Mouse (Mus musculus): Measurements from ENCODE around the gene Lamtor2. TPM values are rescaled to one million over a fixed set of nuclear protein-coding genes. Genes with fewer than 3 reads are reported as not detected.

The Lamtor2 gene
- polyA plus RNA-seq, 1 experiment: 152 TPM

DNA sequence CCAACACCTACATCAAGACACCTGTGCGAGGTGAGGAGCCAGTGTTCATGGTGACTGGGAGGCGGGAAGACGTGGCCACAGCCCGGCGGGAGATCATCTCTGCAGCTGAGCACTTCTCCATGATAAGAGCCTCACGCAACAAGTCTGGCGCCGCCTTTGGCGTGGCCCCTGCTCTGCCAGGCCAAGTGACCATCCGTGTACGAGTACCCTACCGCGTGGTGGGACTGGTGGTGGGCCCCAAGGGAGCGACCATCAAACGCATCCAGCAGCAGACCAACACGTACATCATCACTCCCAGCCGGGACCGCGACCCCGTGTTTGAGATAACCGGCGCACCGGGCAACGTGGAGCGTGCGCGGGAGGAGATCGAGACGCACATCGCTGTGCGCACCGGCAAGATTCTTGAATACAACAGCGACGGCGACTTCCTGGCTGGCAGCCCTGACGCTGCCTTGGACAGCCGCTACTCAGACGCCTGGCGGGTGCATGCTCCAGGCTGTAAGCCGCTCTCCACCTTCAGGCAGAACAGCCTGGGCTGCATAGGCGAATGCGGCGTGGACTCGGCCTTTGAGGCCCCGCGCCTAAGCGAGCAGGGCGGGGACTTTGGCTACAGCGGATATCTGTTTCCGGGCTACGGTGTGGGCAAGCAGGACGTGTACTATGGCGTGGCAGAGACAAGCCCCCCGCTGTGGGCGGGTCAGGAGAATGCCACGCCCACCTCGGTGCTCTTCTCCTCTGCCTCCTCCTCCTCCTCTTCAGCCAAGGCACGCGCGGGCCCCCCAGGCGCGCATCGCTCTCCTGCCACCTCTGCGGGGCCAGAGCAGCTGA lies 16.6 kb downstream of the Lamtor2 start:
- Histone ChIP-seq H3K9me3 (no peaks in the 10 kb centered on the region), H3K36me3 (replicated peaks; ENCODE audit: low read length) (no peaks in the 10 kb centered on the region), H3K4me3 (replicated peaks) (peak overlapping the region; percentile 90), H3K4me1 (peaks cover 74% of the 10 kb centered on the region), H3K27me3 (replicated peaks) (peaks cover 28% of the 10 kb centered on the region)
- TF ChIP-seq GATA1 (IDR thresholded peaks at IDR 0.05; ENCODE audit: borderline replicate concordance, low read length) (no peak), FLI1 (IDR thresholded peaks at IDR 0.05; ENCODE audit: low read length) (no peak)

DNA sequence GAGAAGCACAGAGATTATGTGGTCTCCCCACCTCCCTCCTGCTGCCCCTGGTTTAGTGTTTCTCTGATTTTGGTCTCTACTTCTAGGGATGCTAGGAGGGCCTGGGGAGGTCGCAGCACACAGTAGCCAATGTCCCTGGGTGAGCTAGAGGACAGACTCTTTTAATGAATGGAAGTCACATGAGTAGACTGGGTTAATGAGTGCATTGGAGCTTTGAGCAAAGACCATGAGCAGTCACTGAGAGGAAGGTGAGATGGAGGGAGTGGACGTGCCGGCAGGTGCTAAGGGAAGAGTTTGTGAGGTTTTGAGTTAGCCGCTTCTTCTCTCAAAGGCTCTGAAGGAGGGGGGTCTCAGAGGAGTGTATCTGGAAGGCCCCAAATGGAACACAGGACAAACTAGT lies 17.3 kb downstream of the Lamtor2 start:
- peaks cover 28% of the 10 kb centered on the region for H3K27me3 ChIP-seq (replicated peaks)
- no peak for TF ChIP-seq GATA1 (IDR thresholded peaks at IDR 0.05; ENCODE audit: borderline replicate concordance, low read length)
- no peak for TF ChIP-seq FLI1 (IDR thresholded peaks at IDR 0.05; ENCODE audit: low read length)
- no peaks in the 10 kb centered on the region for H3K36me3 ChIP-seq (replicated peaks; ENCODE audit: low read length)
- H3K4me3 ChIP-seq (replicated peaks): no peak overlapping the region
- H3K4me1 ChIP-seq: peaks cover 77% of the 10 kb centered on the region
- H3K9me3 ChIP-seq: no peaks in the 10 kb centered on the region

DNA sequence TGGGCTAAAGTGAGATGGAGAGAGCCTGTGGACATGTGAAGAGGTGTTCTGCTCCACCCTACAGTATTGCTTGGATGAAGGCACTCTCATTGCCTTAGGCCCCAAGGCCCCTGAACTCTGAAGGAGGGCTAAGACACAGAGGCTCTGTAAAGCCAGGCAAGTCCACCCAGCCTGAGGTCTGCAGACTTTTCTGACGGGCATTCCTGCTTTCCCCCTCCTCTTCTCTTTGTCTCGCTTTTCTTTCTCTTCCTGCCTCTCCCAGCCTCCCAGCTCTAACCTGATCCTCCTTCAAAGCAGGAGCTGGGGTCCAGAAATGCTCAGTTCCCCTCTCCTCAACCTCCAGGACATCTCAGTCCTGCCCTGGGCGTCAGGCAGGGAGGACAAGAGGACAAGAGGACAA lies 17.9 kb downstream of the Lamtor2 start:
- H3K9me3 ChIP-seq: no peaks in the 10 kb centered on the region
- no peak overlapping the region for H3K4me3 ChIP-seq (replicated peaks)
- H3K36me3 ChIP-seq (replicated peaks; ENCODE audit: low read length): no peaks in the 10 kb centered on the region
- H3K27me3 ChIP-seq (replicated peaks): peaks cover 31% of the 10 kb centered on the region
- no peak for TF ChIP-seq GATA1 (IDR thresholded peaks at IDR 0.05; ENCODE audit: borderline replicate concordance, low read length)
- no peak for TF ChIP-seq FLI1 (IDR thresholded peaks at IDR 0.05; ENCODE audit: low read length)
- H3K4me1 ChIP-seq: peaks cover 77% of the 10 kb centered on the region

DNA sequence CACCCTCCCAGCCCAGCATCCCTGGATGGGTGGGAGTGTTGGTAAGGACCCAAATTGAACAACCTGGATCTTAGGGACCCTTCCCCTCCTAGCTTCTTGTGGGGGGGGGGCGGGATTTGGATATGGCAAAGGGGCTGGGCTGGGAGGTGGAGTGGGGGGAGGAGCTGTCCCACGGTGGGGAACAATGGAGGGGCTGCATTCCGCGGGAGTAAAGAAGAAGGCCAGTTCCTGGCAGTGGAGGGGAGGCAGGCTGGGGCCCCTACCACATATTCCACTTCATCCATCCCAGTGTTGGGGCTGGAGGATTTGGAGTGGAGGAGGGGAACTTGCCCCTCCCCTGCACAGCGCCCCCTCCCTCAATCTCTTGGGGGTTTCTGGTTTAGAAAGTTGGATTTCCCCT lies 19.2 kb downstream of the Lamtor2 start:
- Histone ChIP-seq H3K4me1 (peaks cover 81% of the 10 kb centered on the region), H3K4me3 (replicated peaks) (no peak overlapping the region)
- TF ChIP-seq GATA1 (IDR thresholded peaks at IDR 0.05; ENCODE audit: borderline replicate concordance, low read length) (no peak), FLI1 (IDR thresholded peaks at IDR 0.05; ENCODE audit: low read length) (no peak)

DNA sequence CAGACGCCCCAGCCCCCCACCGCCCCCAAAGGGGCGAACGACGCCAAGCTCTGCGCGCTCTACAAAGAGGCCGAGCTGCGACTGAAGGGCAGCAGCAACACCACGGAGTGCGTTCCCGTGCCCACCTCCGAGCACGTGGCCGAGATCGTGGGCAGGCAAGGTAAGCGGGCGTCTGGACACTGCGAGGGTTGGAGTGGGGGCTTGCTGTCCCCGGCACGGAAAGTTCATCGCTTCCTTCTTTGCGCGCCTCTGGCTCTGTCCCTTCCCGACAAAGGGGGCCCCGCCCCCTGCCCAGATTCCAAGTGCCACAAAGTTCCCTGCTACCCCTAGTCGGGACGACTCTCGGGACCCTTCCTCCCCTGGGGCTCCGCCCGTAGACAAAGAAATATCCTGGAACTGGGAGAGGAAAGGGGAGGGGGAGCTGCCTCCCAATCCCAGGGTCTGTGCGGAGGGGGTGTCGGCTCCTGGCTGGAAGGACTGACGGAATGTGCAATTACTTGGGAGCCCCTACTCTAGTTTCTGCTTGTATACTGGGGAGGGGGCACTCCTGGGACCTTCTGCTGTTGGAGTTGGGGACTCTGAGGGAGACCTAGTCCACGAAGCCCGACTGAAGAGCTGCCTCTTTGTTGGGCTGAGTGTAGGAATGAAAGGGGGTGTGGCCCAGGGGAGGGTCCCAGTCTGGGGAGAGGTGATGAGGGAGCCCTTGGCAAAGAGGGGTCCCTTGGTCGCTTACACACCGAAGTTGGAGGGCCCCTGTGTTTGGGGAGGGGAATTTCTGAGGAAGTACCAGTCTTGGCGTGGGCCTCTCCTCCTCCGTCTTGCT lies 20.0 kb downstream of the Lamtor2 start:
- Histone ChIP-seq H3K4me1 (peaks cover 76% of the 10 kb centered on the region), H3K27me3 (replicated peaks) (peaks cover 42% of the 10 kb centered on the region), H3K4me3 (replicated peaks) (peak overlapping the region; percentile 94), H3K9me3 (no peaks in the 10 kb centered on the region), H3K36me3 (replicated peaks; ENCODE audit: low read length) (peaks cover 7% of the 10 kb centered on the region)
- no peak for TF ChIP-seq FLI1 (IDR thresholded peaks at IDR 0.05; ENCODE audit: low read length)
- TF ChIP-seq GATA1 (IDR thresholded peaks at IDR 0.05; ENCODE audit: borderline replicate concordance, low read length): no peak

More for the DNA sequence above, 19.2 kb downstream of the Lamtor2 start:
- Histone ChIP-seq H3K36me3 (replicated peaks; ENCODE audit: low read length) (peaks cover 4% of the 10 kb centered on the region), H3K27me3 (replicated peaks) (peaks cover 39% of the 10 kb centered on the region), H3K9me3 (no peaks in the 10 kb centered on the region)

DNA sequence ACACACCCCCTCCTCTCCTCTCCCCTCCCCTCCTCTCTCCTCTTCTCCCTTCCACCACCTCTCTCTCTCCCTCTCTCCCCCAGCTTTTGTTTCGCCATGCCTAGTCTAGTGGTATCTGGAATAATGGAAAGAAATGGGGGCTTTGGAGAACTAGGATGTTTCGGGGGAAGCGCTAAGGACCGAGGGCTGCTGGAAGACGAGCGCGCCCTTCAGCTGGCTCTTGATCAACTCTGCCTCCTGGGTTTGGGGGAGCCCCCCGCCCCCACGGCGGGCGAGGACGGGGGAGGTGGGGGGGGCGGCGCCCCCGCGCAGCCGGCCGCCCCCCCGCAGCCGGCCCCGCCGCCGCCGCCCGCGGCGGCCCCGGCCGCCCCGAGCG lies 20.6 kb downstream of the Lamtor2 start, which contains the start of gene Mex3a:
TSS of gene Mex3a (plus strand) at position 97 of the 376 bp plus-strand sequence.
- H3K27me3 ChIP-seq (replicated peaks): peaks cover 49% of the 10 kb centered on the region
- no peaks in the 10 kb centered on the region for H3K9me3 ChIP-seq
- peak within 1 kb of the TSS; percentile 94 for H3K4me3 ChIP-seq (replicated peaks)
- peaks cover 12% of the 10 kb centered on the region for H3K36me3 ChIP-seq (replicated peaks; ENCODE audit: low read length)
- TF ChIP-seq GATA1 (IDR thresholded peaks at IDR 0.05; ENCODE audit: borderline replicate concordance, low read length) (no peak), FLI1 (IDR thresholded peaks at IDR 0.05; ENCODE audit: low read length) (no peak)
- H3K4me1 ChIP-seq: peaks cover 79% of the 10 kb centered on the region

DNA sequence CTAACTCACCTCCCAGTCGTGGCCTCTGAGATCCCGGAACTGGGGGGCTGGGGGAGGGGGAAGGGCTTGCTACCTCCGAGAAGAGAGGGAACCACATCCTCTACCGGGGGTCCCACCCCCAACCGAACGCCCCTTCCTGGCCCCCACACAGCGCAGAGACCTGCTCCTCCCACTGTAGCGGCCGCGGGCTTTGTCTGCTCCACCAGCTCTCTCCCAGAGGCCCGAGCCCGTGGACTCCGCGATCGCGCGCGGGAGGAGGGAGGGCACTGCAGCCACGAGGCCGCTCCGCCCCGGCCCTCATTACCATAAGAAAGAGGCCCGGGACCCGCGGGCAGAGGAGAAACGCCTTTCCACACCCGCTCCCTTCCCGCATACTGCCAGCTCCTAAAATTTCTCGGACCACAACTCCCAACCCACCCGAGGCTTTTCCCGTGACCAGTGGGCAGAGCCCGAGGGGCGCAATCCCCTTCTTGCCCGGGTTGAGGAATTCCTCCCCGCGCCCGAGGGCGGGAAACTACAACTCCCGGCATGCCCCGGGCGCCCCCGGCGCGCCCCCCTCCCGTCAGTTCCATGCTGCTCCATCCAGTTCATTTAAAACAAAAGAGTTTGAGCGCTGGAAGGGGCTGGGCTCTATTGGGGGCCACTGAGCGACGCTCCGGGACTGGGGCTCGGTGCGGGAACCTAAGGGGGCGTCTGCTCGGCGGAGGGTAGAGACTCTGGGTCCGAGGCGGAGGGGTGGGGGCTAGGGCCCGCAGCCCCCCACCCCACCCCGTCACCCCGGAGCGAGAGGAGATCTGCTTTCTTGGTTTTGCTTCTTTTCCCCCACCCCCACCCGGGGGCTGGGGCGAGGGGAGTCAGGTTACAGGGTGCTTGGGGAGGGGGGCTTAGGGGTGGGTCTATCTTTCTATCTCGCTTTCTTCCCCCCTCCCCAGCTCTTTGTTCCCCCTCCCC lies 21.3 kb downstream of the Lamtor2 start:
- Histone ChIP-seq H3K36me3 (replicated peaks; ENCODE audit: low read length) (peaks cover 12% of the 10 kb centered on the region), H3K4me1 (peaks cover 76% of the 10 kb centered on the region), H3K4me3 (replicated peaks) (peak overlapping the region; percentile 94), H3K27me3 (replicated peaks) (peaks cover 49% of the 10 kb centered on the region), H3K9me3 (no peaks in the 10 kb centered on the region)
- TF ChIP-seq GATA1 (IDR thresholded peaks at IDR 0.05; ENCODE audit: borderline replicate concordance, low read length): no peak

DNA sequence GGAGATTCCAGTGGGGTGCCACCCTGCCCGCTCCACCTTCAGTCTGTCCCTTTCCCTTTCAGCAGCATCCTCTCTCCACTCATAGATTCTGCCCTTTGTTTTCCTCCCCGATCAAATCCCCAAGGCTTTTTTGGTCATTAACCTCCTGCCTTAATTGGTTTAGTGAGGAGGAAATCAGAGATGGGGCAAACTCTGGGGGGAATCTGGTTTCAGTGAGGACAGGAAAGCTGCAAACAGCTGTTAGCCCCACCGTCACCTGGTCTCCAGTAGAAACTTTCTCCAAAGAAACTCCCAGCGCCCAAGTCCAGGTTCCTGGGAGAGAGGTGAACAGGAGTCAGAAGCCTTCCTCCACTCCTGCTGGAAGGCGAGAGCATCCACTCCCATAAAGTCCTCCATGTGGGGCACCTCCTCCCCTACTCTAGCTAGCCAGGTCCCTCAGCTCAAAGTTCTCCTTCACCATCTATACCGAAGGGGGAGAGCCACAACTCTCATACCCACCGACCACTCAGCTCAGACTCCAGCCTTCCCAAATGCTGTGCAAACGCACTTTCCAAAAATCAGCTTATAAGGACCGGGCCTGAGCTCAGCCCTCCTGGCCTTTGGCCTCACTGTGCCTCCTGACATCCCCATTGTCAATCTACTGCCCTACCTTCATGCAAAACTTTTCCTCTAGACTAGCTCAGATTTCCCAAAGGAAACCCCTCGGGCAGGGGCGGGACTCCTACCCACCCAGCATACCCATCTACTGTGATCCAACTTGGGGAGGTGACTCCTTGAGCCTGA lies 22.6 kb downstream of the Lamtor2 start:
- TF ChIP-seq FLI1 (IDR thresholded peaks at IDR 0.05; ENCODE audit: low read length): no peak
- no peak for TF ChIP-seq GATA1 (IDR thresholded peaks at IDR 0.05; ENCODE audit: borderline replicate concordance, low read length)
- Histone ChIP-seq H3K36me3 (replicated peaks; ENCODE audit: low read length) (peaks cover 12% of the 10 kb centered on the region), H3K4me1 (peaks cover 77% of the 10 kb centered on the region), H3K27me3 (replicated peaks) (peaks cover 48% of the 10 kb centered on the region), H3K9me3 (no peaks in the 10 kb centered on the region), H3K4me3 (replicated peaks) (peak overlapping the region; percentile 94)

All from megakaryocyte, embryonic 14.5 days (primary cell).